Mouse (Mus musculus): Measurements from ENCODE around the gene Sirt3. TPM values are rescaled to one million over a fixed set of nuclear protein-coding genes. Genes with fewer than 3 reads are reported as not detected.

Gene Sirt3
- polyA plus RNA-seq, 1 experiment from 2014 or later: 66.9 TPM

- no peaks in the 10 kb centered on the region for H3K27me3 ChIP-seq (ENCODE audit: insufficient read depth, low read length)
- no peak overlapping the region for H3K4me2 ChIP-seq (ENCODE audit: low read depth, low read length)
- no peak for TF ChIP-seq EP300 (IDR thresholded peaks at IDR 0.05; ENCODE audit: low read depth)
- TF ChIP-seq CTCF (IDR thresholded peaks at IDR 0.05; ENCODE audit: low read depth): no peak
- H3K9ac ChIP-seq (replicated peaks): no peak overlapping the region
- H3K9me3 ChIP-seq (ENCODE audit: low read length): no peaks in the 10 kb centered on the region
- DNase-seq: no peak
- no peak overlapping the region for H3K27ac ChIP-seq (ENCODE audit: low read depth)
- WGBS (ENCODE audit: insufficient replicate concordance): 82% methylated on average over 5 of the region's 5 CpGs
- peaks cover 12% of the 10 kb centered on the region for H3K4me1 ChIP-seq (ENCODE audit: insufficient read depth)
- peaks cover 61% of the 10 kb centered on the region for H3K36me3 ChIP-seq (replicated peaks; ENCODE audit: insufficient read depth, low read length)
- no peak for ATAC-seq
- H3K4me3 ChIP-seq (ENCODE audit: low read depth, low read length): no peak overlapping the region
Measured at GRCm38 (mm10) chr7:140860728-140861127, 21.4 kb downstream of the Sirt3 start.

GRCm38 (mm10) chr7:140859997-140860396 is 22.1 kb downstream of the Sirt3 start:
- no peak overlapping the region for H3K4me2 ChIP-seq (ENCODE audit: low read depth, low read length)
- no peak for ATAC-seq
- H3K27me3 ChIP-seq (ENCODE audit: insufficient read depth, low read length): no peaks in the 10 kb centered on the region
- H3K9ac ChIP-seq (replicated peaks): no peak overlapping the region
- no peaks in the 10 kb centered on the region for H3K9me3 ChIP-seq (ENCODE audit: low read length)
- H3K4me1 ChIP-seq (ENCODE audit: insufficient read depth): peaks cover 16% of the 10 kb centered on the region
- TF ChIP-seq EP300 (IDR thresholded peaks at IDR 0.05; ENCODE audit: low read depth) (no peak), CTCF (IDR thresholded peaks at IDR 0.05; ENCODE audit: low read depth) (no peak)
- DNase-seq: no peak
- H3K4me3 ChIP-seq (ENCODE audit: low read depth, low read length): no peak overlapping the region
- no peak overlapping the region for H3K27ac ChIP-seq (ENCODE audit: low read depth)
- peaks cover 60% of the 10 kb centered on the region for H3K36me3 ChIP-seq (replicated peaks; ENCODE audit: insufficient read depth, low read length)
- WGBS (ENCODE audit: insufficient replicate concordance): 78% methylated on average over 6 of the region's 6 CpGs

- Histone ChIP-seq H3K9ac (replicated peaks) (peak overlapping the region; percentile 90; the same call in 1 of the 2 replicates), H3K9me3 (ENCODE audit: low read length) (no peaks in the 10 kb centered on the region), H3K36me3 (replicated peaks; ENCODE audit: insufficient read depth, low read length) (peaks cover 63% of the 10 kb centered on the region), H3K4me2 (ENCODE audit: low read depth, low read length) (peak overlapping the region; percentile 85), H3K4me1 (ENCODE audit: insufficient read depth) (peaks cover 25% of the 10 kb centered on the region), H3K4me3 (ENCODE audit: low read depth, low read length) (no peak overlapping the region), H3K27me3 (ENCODE audit: insufficient read depth, low read length) (no peaks in the 10 kb centered on the region), H3K27ac (ENCODE audit: low read depth) (no peak overlapping the region)
- WGBS (ENCODE audit: insufficient replicate concordance): 84% methylated on average over 8 of the region's 8 CpGs
- TF ChIP-seq CTCF (IDR thresholded peaks at IDR 0.05; ENCODE audit: low read depth) (no peak), EP300 (IDR thresholded peaks at IDR 0.05; ENCODE audit: low read depth) (no peak)
- DNase-seq (no peak), ATAC-seq (no peak)
Measured at GRCm38 (mm10) chr7:140858746-140859145, 23.4 kb downstream of the Sirt3 start.

GRCm38 (mm10) chr7:140857550-140858505 is 24.3 kb downstream of the Sirt3 start, which contains the start of gene Bet1l:
Gene Bet1l (minus strand): TSS chr7:140857577.
- H3K4me1 ChIP-seq (ENCODE audit: insufficient read depth): peaks cover 32% of the 10 kb centered on the region
- 28% methylated on average over 40 of the region's 40 CpGs for WGBS (ENCODE audit: insufficient replicate concordance)
- H3K27ac ChIP-seq (ENCODE audit: low read depth): peak within 1 kb of the TSS; percentile 99
- H3K4me3 ChIP-seq (ENCODE audit: low read depth, low read length): peak within 1 kb of the TSS; percentile 80
- DNase-seq: no peak
- peaks cover 57% of the 10 kb centered on the region for H3K36me3 ChIP-seq (replicated peaks; ENCODE audit: insufficient read depth, low read length)
- TF ChIP-seq EP300 (IDR thresholded peaks at IDR 0.05; ENCODE audit: low read depth) (no peak), CTCF (IDR thresholded peaks at IDR 0.05; ENCODE audit: low read depth) (no peak)
- H3K9me3 ChIP-seq (ENCODE audit: low read length): no peaks in the 10 kb centered on the region
- peak within 1 kb of the TSS; percentile 90 for H3K9ac ChIP-seq (replicated peaks)
- ATAC-seq: peak; percentile 3
- H3K4me2 ChIP-seq (ENCODE audit: low read depth, low read length): peak within 1 kb of the TSS; percentile 85
- no peaks in the 10 kb centered on the region for H3K27me3 ChIP-seq (ENCODE audit: insufficient read depth, low read length)

GRCm38 (mm10) chr7:140856785-140857549 is 25.1 kb downstream of the Sirt3 start, which contains the start of gene Ric8a:
Gene Ric8a (plus strand): TSS chr7:140856957.
- H3K27ac ChIP-seq (ENCODE audit: low read depth): peak within 1 kb of the TSS; percentile 99
- peak within 1 kb of the TSS; percentile 85 for H3K4me2 ChIP-seq (ENCODE audit: low read depth, low read length)
- H3K9me3 ChIP-seq (ENCODE audit: low read length): no peaks in the 10 kb centered on the region
- H3K36me3 ChIP-seq (replicated peaks; ENCODE audit: insufficient read depth, low read length): peaks cover 53% of the 10 kb centered on the region
- H3K9ac ChIP-seq (replicated peaks): peak within 1 kb of the TSS; percentile 90
- TF ChIP-seq EP300 (IDR thresholded peaks at IDR 0.05; ENCODE audit: low read depth): no peak
- no peak for TF ChIP-seq CTCF (IDR thresholded peaks at IDR 0.05; ENCODE audit: low read depth)
- WGBS (ENCODE audit: insufficient replicate concordance): 1% methylated on average over 50 of the region's 50 CpGs
- ATAC-seq (peak; percentile 71), DNase-seq (peak; percentile 92)
- H3K27me3 ChIP-seq (ENCODE audit: insufficient read depth, low read length): no peaks in the 10 kb centered on the region
- H3K4me3 ChIP-seq (ENCODE audit: low read depth, low read length): peak within 1 kb of the TSS; percentile 80
- H3K4me1 ChIP-seq (ENCODE audit: insufficient read depth): peaks cover 34% of the 10 kb centered on the region

Measured in liver, postnatal 0 days (tissue).